Mouse (Mus musculus): ENCODE results near the gene Krt80.

- TF ChIP-seq CTCF (conservative IDR thresholded peaks at IDR 0.05 in 1 of 2, IDR thresholded peaks at IDR 0.05 in 1 of 2; ENCODE audit: low read depth in 2 of 2, low read length in 2 of 2): peak; percentile 21 to 52; a peak in 2 of 4 replicates
- peak; percentile 47 for TF ChIP-seq SMC3 (IDR thresholded peaks at IDR 0.05; ENCODE audit: low read depth, low read length)
- no peak for TF ChIP-seq MAX (IDR thresholded peaks at IDR 0.05; ENCODE audit: low read length)
- TF ChIP-seq POLR2A (IDR thresholded peaks at IDR 0.05; ENCODE audit: low read depth, low read length): no peak
- TF ChIP-seq POLR2AphosphoS2 (IDR thresholded peaks at IDR 0.05; ENCODE audit: low read depth, low read length): no peak
Observed at GRCm38 (mm10) chr15:101394908-101395307, 24.9 kb upstream of the Krt80 start.
